Mouse (Mus musculus): ENCODE results near the gene Cldn22. TPM values are rescaled to one million over a fixed set of nuclear protein-coding genes. Genes with fewer than 3 reads are reported as not detected.

Cldn22 gene
- not detected in 2 replicates for polyA plus RNA-seq (2016; fragmentation: Nextera tagmentation; extraction: Ambion mirVana)

GRCm38 (mm10) chr8:47824182-47824581 lies at the start of gene Cldn22:
Gene Cldn22, plus strand, starts transcription at chr8:47824482.
- no peaks in the 10 kb centered on the region for H3K27me3 ChIP-seq (replicated peaks)
- WGBS = 69% methylated on average over 13 of the region's 13 CpGs
- H3K9ac ChIP-seq = no peak within 1 kb of the TSS
- H3K36me3 ChIP-seq = peaks cover 19% of the 10 kb centered on the region
- H3K4me1 ChIP-seq (replicated peaks) = peaks cover 9% of the 10 kb centered on the region
- 0 out of 2 replicates have a peak, but pooled peaks cover 3% of the 10 kb centered on the region for H3K9me3 ChIP-seq (replicated peaks)
- H3K27ac ChIP-seq (ENCODE audit: poor library complexity, severe bottlenecking) = no peak within 1 kb of the TSS
- ATAC-seq (ENCODE audit: insufficient number of reproducible peaks, low FRiP score) = no peak
- H3K4me2 ChIP-seq = no peak within 1 kb of the TSS
- H3K4me3 ChIP-seq = no peak within 1 kb of the TSS

DNA sequence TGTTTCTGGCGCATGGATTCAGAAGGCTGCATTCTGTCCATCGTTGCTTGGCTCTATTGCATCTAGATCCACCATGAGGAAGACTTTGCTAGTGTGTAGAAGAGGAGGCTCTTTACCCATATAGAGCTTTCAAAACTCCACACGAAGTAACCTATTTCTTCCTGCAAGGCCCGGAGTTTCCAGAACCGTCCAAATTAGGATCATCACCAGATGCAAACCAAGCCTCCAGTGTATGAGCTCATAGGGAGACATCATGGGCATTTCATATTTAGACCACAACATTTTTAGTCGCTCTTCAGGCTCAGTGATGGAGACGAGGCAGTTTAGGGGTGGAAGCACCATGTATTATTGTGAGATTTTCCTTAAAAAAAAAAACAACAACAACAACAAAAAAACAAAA lies 46.9 kb upstream of the Cldn22 start:
- Histone ChIP-seq H3K4me2 (no peak overlapping the region), H3K27ac (ENCODE audit: poor library complexity, severe bottlenecking) (no peak overlapping the region), H3K9me3 (replicated peaks) (0 out of 2 replicates have a peak, but pooled peaks cover 3% of the 10 kb centered on the region), H3K4me3 (no peak overlapping the region), H3K27me3 (replicated peaks) (no peaks in the 10 kb centered on the region), H3K4me1 (replicated peaks) (no peaks in the 10 kb centered on the region), H3K9ac (no peak overlapping the region), H3K36me3 (no peaks in the 10 kb centered on the region)
- WGBS = 87% methylated on average over 7 of the region's 7 CpGs
- ATAC-seq (ENCODE audit: insufficient number of reproducible peaks, low FRiP score) = no peak

- Histone ChIP-seq H3K27ac (ENCODE audit: poor library complexity, severe bottlenecking) (no peak overlapping the region), H3K4me3 (no peak overlapping the region), H3K4me1 (replicated peaks) (no peaks in the 10 kb centered on the region), H3K4me2 (no peak overlapping the region), H3K9ac (no peak overlapping the region), H3K27me3 (replicated peaks) (no peaks in the 10 kb centered on the region), H3K9me3 (replicated peaks) (0 out of 2 replicates have a peak, but pooled peaks cover 3% of the 10 kb centered on the region), H3K36me3 (no peaks in the 10 kb centered on the region)
- WGBS = 70% methylated on average over 6 of the region's 6 CpGs
- no peak for ATAC-seq (ENCODE audit: insufficient number of reproducible peaks, low FRiP score)
Measured at GRCm38 (mm10) chr8:47779589-47779988, 44.7 kb upstream of the Cldn22 start.

- no peak overlapping the region for H3K4me3 ChIP-seq
- no peak for ATAC-seq (ENCODE audit: insufficient number of reproducible peaks, low FRiP score)
- H3K9ac ChIP-seq = no peak overlapping the region
- WGBS = 77% methylated on average over 4 of the region's 4 CpGs
- 0 out of 2 replicates have a peak, but pooled peaks cover 4% of the 10 kb centered on the region for H3K9me3 ChIP-seq (replicated peaks)
- no peaks in the 10 kb centered on the region for H3K4me1 ChIP-seq (replicated peaks)
- no peaks in the 10 kb centered on the region for H3K27me3 ChIP-seq (replicated peaks)
- no peak overlapping the region for H3K4me2 ChIP-seq
- H3K36me3 ChIP-seq = no peaks in the 10 kb centered on the region
- no peak overlapping the region for H3K27ac ChIP-seq (ENCODE audit: poor library complexity, severe bottlenecking)
Measured at GRCm38 (mm10) chr8:47781881-47782280, 42.4 kb upstream of the Cldn22 start.

DNA sequence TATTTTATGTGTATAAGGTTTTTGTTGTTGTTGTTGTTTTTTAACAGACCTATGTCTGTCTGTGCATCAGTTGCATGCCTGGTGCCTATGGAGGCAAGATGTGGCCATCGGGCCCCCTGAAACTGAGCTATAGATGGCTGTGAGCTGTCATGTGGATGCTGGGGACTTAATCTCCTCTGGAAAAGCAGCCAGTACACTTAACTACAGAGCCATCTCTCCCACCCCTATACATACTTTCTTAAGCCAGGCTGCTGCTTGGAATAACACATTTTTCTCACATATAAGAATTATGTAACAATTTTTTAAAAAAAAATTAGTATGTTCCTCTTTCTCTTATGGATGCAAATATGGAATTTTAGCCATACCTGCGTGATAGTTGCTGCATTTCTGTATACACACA lies 40.7 kb upstream of the Cldn22 start:
- Histone ChIP-seq H3K27ac (ENCODE audit: poor library complexity, severe bottlenecking) (no peak overlapping the region), H3K4me3 (no peak overlapping the region), H3K9ac (no peak overlapping the region), H3K27me3 (replicated peaks) (no peaks in the 10 kb centered on the region), H3K9me3 (replicated peaks) (0 out of 2 replicates have a peak, but pooled peaks cover 4% of the 10 kb centered on the region), H3K4me2 (no peak overlapping the region), H3K36me3 (no peaks in the 10 kb centered on the region), H3K4me1 (replicated peaks) (peaks cover 8% of the 10 kb centered on the region; the same call in 1 of the 2 replicates)
- no peak for ATAC-seq (ENCODE audit: insufficient number of reproducible peaks, low FRiP score)
- 79% methylated on average over 2 of the region's 2 CpGs for WGBS

DNA sequence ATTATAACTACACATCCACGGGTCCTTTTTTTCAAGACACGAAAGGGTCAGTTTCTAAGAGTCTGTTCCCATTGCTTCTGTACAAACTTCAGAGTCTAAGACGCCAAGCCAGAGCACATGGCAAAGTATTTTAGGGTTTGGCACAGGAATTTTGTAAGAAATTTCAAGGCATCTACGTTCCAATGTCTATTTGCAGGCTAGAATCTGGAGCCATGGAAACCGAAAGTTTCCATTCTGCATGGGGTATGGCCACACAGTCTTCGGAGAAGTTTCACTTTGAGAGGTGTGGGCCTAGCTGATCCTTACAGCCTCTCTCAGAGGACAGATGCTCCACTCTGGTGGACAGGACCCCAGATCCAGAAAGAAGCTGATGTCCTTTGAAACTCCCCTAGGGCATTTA lies 40.3 kb upstream of the Cldn22 start:
- 89% methylated on average over 6 of the region's 6 CpGs for WGBS
- Histone ChIP-seq H3K4me1 (replicated peaks) (peaks cover 8% of the 10 kb centered on the region; the same call in 1 of the 2 replicates), H3K9me3 (replicated peaks) (0 out of 2 replicates have a peak, but pooled peaks cover 4% of the 10 kb centered on the region), H3K27me3 (replicated peaks) (no peaks in the 10 kb centered on the region), H3K36me3 (no peaks in the 10 kb centered on the region), H3K4me2 (no peak overlapping the region), H3K4me3 (no peak overlapping the region), H3K9ac (no peak overlapping the region), H3K27ac (ENCODE audit: poor library complexity, severe bottlenecking) (no peak overlapping the region)
- ATAC-seq (ENCODE audit: insufficient number of reproducible peaks, low FRiP score) = no peak

- WGBS = 81% methylated on average over 7 of the region's 7 CpGs
- no peak for ATAC-seq (ENCODE audit: insufficient number of reproducible peaks, low FRiP score)
Measured at GRCm38 (mm10) chr8:47784436-47784835, 39.8 kb upstream of the Cldn22 start.

GRCm38 (mm10) chr8:47786323-47786722 lies 38.0 kb upstream of the Cldn22 start:
- Histone ChIP-seq H3K4me2 (no peak overlapping the region), H3K4me1 (replicated peaks) (peaks cover 8% of the 10 kb centered on the region; the same call in 1 of the 2 replicates), H3K36me3 (no peaks in the 10 kb centered on the region), H3K9ac (no peak overlapping the region), H3K27ac (ENCODE audit: poor library complexity, severe bottlenecking) (no peak overlapping the region), H3K4me3 (no peak overlapping the region), H3K9me3 (replicated peaks) (0 out of 2 replicates have a peak, but pooled peaks cover 4% of the 10 kb centered on the region), H3K27me3 (replicated peaks) (no peaks in the 10 kb centered on the region)
- ATAC-seq (ENCODE audit: insufficient number of reproducible peaks, low FRiP score) = no peak
- WGBS = 91% methylated on average over 15 of the region's 15 CpGs

More at GRCm38 (mm10) chr8:47784436-47784835, 39.8 kb upstream of the Cldn22 start:
- Histone ChIP-seq H3K9ac (no peak overlapping the region), H3K9me3 (replicated peaks) (0 out of 2 replicates have a peak, but pooled peaks cover 4% of the 10 kb centered on the region), H3K27me3 (replicated peaks) (no peaks in the 10 kb centered on the region), H3K27ac (ENCODE audit: poor library complexity, severe bottlenecking) (no peak overlapping the region), H3K4me1 (replicated peaks) (peaks cover 8% of the 10 kb centered on the region; the same call in 1 of the 2 replicates), H3K4me3 (no peak overlapping the region), H3K4me2 (no peak overlapping the region), H3K36me3 (no peaks in the 10 kb centered on the region)

- WGBS = 40% methylated on average over 10 of the region's 10 CpGs
- Histone ChIP-seq H3K27ac (ENCODE audit: poor library complexity, severe bottlenecking) (no peak overlapping the region), H3K27me3 (replicated peaks) (no peaks in the 10 kb centered on the region), H3K36me3 (no peaks in the 10 kb centered on the region), H3K4me3 (no peak overlapping the region), H3K9me3 (replicated peaks) (0 out of 2 replicates have a peak, but pooled peaks cover 4% of the 10 kb centered on the region), H3K9ac (no peak overlapping the region), H3K4me2 (peak overlapping the region; percentile 42), H3K4me1 (replicated peaks) (peaks cover 8% of the 10 kb centered on the region; the same call in 1 of the 2 replicates)
- ATAC-seq (ENCODE audit: insufficient number of reproducible peaks, low FRiP score) = no peak
Measured at GRCm38 (mm10) chr8:47787705-47788104, 36.6 kb upstream of the Cldn22 start.

GRCm38 (mm10) chr8:47791986-47792385 lies 32.3 kb upstream of the Cldn22 start:
- Histone ChIP-seq H3K36me3 (no peaks in the 10 kb centered on the region), H3K4me1 (replicated peaks) (peaks cover 8% of the 10 kb centered on the region; the same call in 1 of the 2 replicates), H3K27me3 (replicated peaks) (no peaks in the 10 kb centered on the region), H3K4me3 (no peak overlapping the region), H3K4me2 (no peak overlapping the region), H3K9me3 (replicated peaks) (peaks cover 6% of the 10 kb centered on the region), H3K9ac (no peak overlapping the region), H3K27ac (ENCODE audit: poor library complexity, severe bottlenecking) (no peak overlapping the region)
- whole genome bisulfite sequencing = 75% methylated on average over 9 of the region's 9 CpGs
- ATAC-seq (ENCODE audit: insufficient number of reproducible peaks, low FRiP score) = no peak

DNA sequence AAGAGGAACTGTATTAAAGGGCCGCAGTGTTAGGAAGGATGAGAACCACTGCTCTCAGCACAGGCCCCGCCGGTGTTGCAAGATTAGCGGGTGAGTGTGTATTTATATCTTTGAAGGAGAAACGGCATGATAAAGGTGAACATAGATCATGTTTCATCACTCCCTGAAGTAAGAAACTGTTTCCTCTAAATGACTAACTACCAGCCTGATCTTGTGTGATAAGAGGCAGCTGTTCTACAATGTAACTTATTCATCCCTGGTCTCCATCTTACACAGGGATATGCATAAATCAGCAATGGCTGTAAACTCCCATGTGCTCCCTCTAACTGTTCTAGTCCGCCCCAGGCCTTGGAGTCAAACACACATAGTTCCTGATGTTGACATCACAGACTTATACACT lies 24.8 kb upstream of the Cldn22 start:
- no peak overlapping the region for H3K27ac ChIP-seq (ENCODE audit: poor library complexity, severe bottlenecking)
- H3K4me1 ChIP-seq (replicated peaks) = no peaks in the 10 kb centered on the region
- no peak overlapping the region for H3K9ac ChIP-seq
- ATAC-seq (ENCODE audit: insufficient number of reproducible peaks, low FRiP score) = no peak
- H3K4me2 ChIP-seq = no peak overlapping the region
- H3K27me3 ChIP-seq (replicated peaks) = no peaks in the 10 kb centered on the region
- WGBS = 59% methylated on average over 6 of the region's 6 CpGs
- H3K9me3 ChIP-seq (replicated peaks) = peaks cover 4% of the 10 kb centered on the region
- H3K4me3 ChIP-seq = no peak overlapping the region
- no peaks in the 10 kb centered on the region for H3K36me3 ChIP-seq

- H3K36me3 ChIP-seq = no peaks in the 10 kb centered on the region
- H3K27me3 ChIP-seq (replicated peaks) = no peaks in the 10 kb centered on the region
- no peak overlapping the region for H3K4me3 ChIP-seq
- 68% methylated on average over 2 of the region's 2 CpGs for WGBS
- no peak overlapping the region for H3K4me2 ChIP-seq
- peaks cover 3% of the 10 kb centered on the region; the same call in 1 of the 2 replicates for H3K9me3 ChIP-seq (replicated peaks)
- peaks cover 5% of the 10 kb centered on the region for H3K4me1 ChIP-seq (replicated peaks)
- H3K27ac ChIP-seq (ENCODE audit: poor library complexity, severe bottlenecking) = no peak overlapping the region
- no peak for ATAC-seq (ENCODE audit: insufficient number of reproducible peaks, low FRiP score)
- H3K9ac ChIP-seq = no peak overlapping the region
Measured at GRCm38 (mm10) chr8:47802349-47802748, 21.9 kb upstream of the Cldn22 start.
